Mouse (Mus musculus) kidney, postnatal 0 days (tissue): ENCODE data around the gene Apoa4. TPM values are rescaled to one million over a fixed set of nuclear protein-coding genes. Genes with fewer than 3 reads are reported as not detected.

Experiments
- ATAC-seq: fragments of 200-750 bp; cut with Nextera tagmentation; replicated peaks from 2 replicates; pipeline ENCODE4 v1.8.0; 2017; ENCODE audit warnings: low read depth, moderate number of reproducible peaks, moderate TSS enrichment, moderate library complexity; ENCODE audit not compliant: low FRiP score
- DNase-seq: peaks from one replicate; pipeline ENCODE4 v3.0.0-alpha.2; 2016; ENCODE audit warnings: low spot score
- H3K27ac ChIP-seq: fragments of 300-500 bp; sonication (generic); 2 replicates; pipeline ENCODE4 v1.5.1; 2014; ENCODE audit warnings: mild to moderate bottlenecking
- H3K27me3 ChIP-seq: fragments of 300-500 bp; sonication (generic); 2 replicates; pipeline ENCODE4 v1.6.1; 2014; ENCODE audit warnings: low read length, mixed read lengths; ENCODE audit not compliant: insufficient read depth
- H3K36me3 ChIP-seq: fragments of 300-500 bp; sonication (generic); 2 replicates; pipeline ENCODE4 v1.6.1; 2014; ENCODE audit warnings: low read length, mixed read lengths; ENCODE audit not compliant: insufficient read depth
- H3K4me1 ChIP-seq: fragments of 300-500 bp; sonication (generic); replicated peaks from 2 replicates; pipeline ENCODE4 v1.6.1; 2014; ENCODE audit warnings: antibody characterized with exemption, low read length, mixed read lengths; ENCODE audit not compliant: insufficient read depth
- H3K4me2 ChIP-seq: fragments of 300-500 bp; sonication (generic); 2 replicates; pipeline ENCODE4 v1.6.1; 2014; ENCODE audit warnings: mild to moderate bottlenecking, low read length, moderate library complexity, mixed read lengths
- H3K4me3 ChIP-seq: fragments of 300-500 bp; sonication (generic); replicated peaks from 2 replicates; pipeline ENCODE4 v1.5.1; 2014; ENCODE audit warnings: low read depth, low read length
- H3K9ac ChIP-seq: fragments of 300-500 bp; sonication (generic); 2 replicates; pipeline ENCODE4 v1.6.1; 2014; ENCODE audit warnings: low read depth, low read length
- H3K9me3 ChIP-seq: fragments of 300-500 bp; sonication (generic); replicated peaks from 2 replicates; pipeline ENCODE4 v1.6.1; 2016; ENCODE audit warnings: low read length, inconsistent platforms, mixed read lengths
- CTCF ChIP-seq: IDR thresholded peaks from 2 replicates; pipeline ENCODE4 v1.5.1; 2016; ENCODE audit warnings: antibody characterized with exemption, low read depth, mild to moderate bottlenecking, moderate library complexity
- WGBS: fragments of 180-500 bp; shearing (Covaris S2); extraction: QIAGEN DNeasy Blood & Tissue Kit; methylation state at CpG from one replicate; pipeline ENCODE4 v1.1.7; 2014; 5-methylcytosine and 5-hydroxymethylcytosine counted together
- polyA plus RNA-seq: library from polyadenylated mRNA; unstranded; fragments of >200 nt; fragmentation: Nextera tagmentation; extraction: Ambion mirVana; gene quantifications from 2 replicates; pipeline ENCODE4 v1.2.1, GENCODE M21; 2015

Apoa4 gene
- polyA plus RNA-seq, 1 experiment from 2014 or later: 1.9 TPM

- no peaks in the 10 kb centered on the region for H3K27me3 ChIP-seq
- H3K4me1 ChIP-seq: no peaks in the 10 kb centered on the region
- H3K27ac ChIP-seq: no peak within 1 kb of the TSS
- DNase-seq (no peak), ATAC-seq (no peak)
- no peak within 1 kb of the TSS for H3K4me2 ChIP-seq
- H3K36me3 ChIP-seq: no peaks in the 10 kb centered on the region
- H3K4me3 ChIP-seq: no peak within 1 kb of the TSS
- no peak for TF ChIP-seq CTCF
- WGBS: 44% methylated on average over 7 of the region's 7 CpGs
- H3K9ac ChIP-seq: no peak within 1 kb of the TSS
- H3K9me3 ChIP-seq: no peaks in the 10 kb centered on the region
Measured at GRCm38 (mm10) chr9:46268343-46268873, 27.9 kb downstream of the Apoa4 start, which contains the start of gene Apoa5. TSS of gene Apoa5 (plus strand) at chr9:46268633.

- Histone ChIP-seq H3K9ac (no peak overlapping the region), H3K36me3 (no peaks in the 10 kb centered on the region), H3K9me3 (no peaks in the 10 kb centered on the region), H3K4me2 (no peak overlapping the region), H3K4me3 (no peak overlapping the region), H3K27me3 (no peaks in the 10 kb centered on the region), H3K27ac (no peak overlapping the region), H3K4me1 (peaks cover 2% of the 10 kb centered on the region; the same call in 1 of the 2 replicates)
- no peak for TF ChIP-seq CTCF
- DNase-seq (no peak), ATAC-seq (no peak)
- 85% methylated on average over 5 of the region's 5 CpGs for WGBS
Measured at GRCm38 (mm10) chr9:46269125-46269524, 28.6 kb downstream of the Apoa4 start.

DNA sequence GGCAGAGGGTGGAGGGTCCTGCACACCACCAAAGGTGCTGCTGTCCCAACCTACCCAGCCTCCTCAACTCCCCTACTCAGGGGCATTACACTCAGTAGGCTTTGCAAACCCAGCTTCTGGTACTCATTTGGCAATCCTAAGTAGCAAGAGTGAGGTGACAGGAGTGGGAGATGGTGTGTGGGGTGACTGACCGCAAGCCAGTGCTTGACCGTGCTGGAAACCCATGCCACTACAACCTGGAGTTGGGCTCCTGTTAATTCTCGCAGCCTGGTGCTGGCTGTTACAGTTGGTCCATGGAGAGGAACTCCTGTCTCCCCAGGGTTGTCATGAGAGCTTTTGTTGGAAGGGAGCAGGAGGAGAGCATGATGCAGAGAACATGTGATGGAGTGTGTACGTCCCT lies 30.3 kb downstream of the Apoa4 start:
- H3K4me2 ChIP-seq: no peak overlapping the region
- H3K4me3 ChIP-seq: no peak overlapping the region
- ATAC-seq: no peak
- no peaks in the 10 kb centered on the region for H3K27me3 ChIP-seq
- TF ChIP-seq CTCF: no peak
- H3K27ac ChIP-seq: no peak overlapping the region
- peaks cover 10% of the 10 kb centered on the region; the same call in 1 of the 2 replicates for H3K36me3 ChIP-seq
- peaks cover 2% of the 10 kb centered on the region; the same call in 1 of the 2 replicates for H3K4me1 ChIP-seq
- no peaks in the 10 kb centered on the region for H3K9me3 ChIP-seq
- 92% methylated on average over 4 of the region's 4 CpGs for WGBS
- H3K9ac ChIP-seq: no peak overlapping the region
- no peak for DNase-seq

GRCm38 (mm10) chr9:46272070-46272469 lies 31.6 kb downstream of the Apoa4 start:
- Histone ChIP-seq H3K9me3 (no peaks in the 10 kb centered on the region), H3K4me1 (peaks cover 2% of the 10 kb centered on the region; the same call in 1 of the 2 replicates), H3K9ac (no peak overlapping the region), H3K36me3 (peaks cover 19% of the 10 kb centered on the region), H3K27ac (no peak overlapping the region), H3K27me3 (no peaks in the 10 kb centered on the region), H3K4me3 (no peak overlapping the region), H3K4me2 (no peak overlapping the region)
- ATAC-seq (no peak), DNase-seq (no peak)
- TF ChIP-seq CTCF: no peak
- WGBS: 85% methylated on average over 9 of the region's 9 CpGs

- Histone ChIP-seq H3K36me3 (peaks cover 27% of the 10 kb centered on the region), H3K27me3 (no peaks in the 10 kb centered on the region), H3K9me3 (no peaks in the 10 kb centered on the region), H3K4me3 (peak within 1 kb of the TSS; percentile 81), H3K4me1 (peaks cover 2% of the 10 kb centered on the region; the same call in 1 of the 2 replicates), H3K4me2 (peak within 1 kb of the TSS; percentile 78), H3K27ac (peak within 1 kb of the TSS; percentile 68), H3K9ac (peak within 1 kb of the TSS; percentile 79)
- ATAC-seq (peak; percentile 92), DNase-seq (peak; percentile 98)
- peak; percentile 59 for TF ChIP-seq CTCF
- WGBS: 5% methylated on average over 45 of the region's 45 CpGs
Measured at GRCm38 (mm10) chr9:46272677-46273454, 32.4 kb downstream of the Apoa4 start, which contains the start of gene Zpr1. TSS of gene Zpr1 (plus strand) at chr9:46273064.

GRCm38 (mm10) chr9:46274494-46274893 lies 34.0 kb downstream of the Apoa4 start:
- TF ChIP-seq CTCF: no peak
- Histone ChIP-seq H3K4me2 (no peak overlapping the region), H3K9ac (no peak overlapping the region), H3K27ac (no peak overlapping the region), H3K27me3 (no peaks in the 10 kb centered on the region), H3K4me1 (peaks cover 2% of the 10 kb centered on the region; the same call in 1 of the 2 replicates), H3K4me3 (no peak overlapping the region), H3K36me3 (peaks cover 36% of the 10 kb centered on the region), H3K9me3 (no peaks in the 10 kb centered on the region)
- DNase-seq: no peak
- no peak for ATAC-seq
- 57% methylated on average over 9 of the region's 9 CpGs for WGBS
